Mouse (Mus musculus) right cerebral cortex, adult 18-20 months (tissue): Measurements from ENCODE around the gene Bicdl1.

ENCODE experiments used
- DNase-seq: peaks from one replicate; pipeline ENCODE4 v3.0.0; 2022; ENCODE audit warnings: mixed read lengths

The Bicdl1 gene

GRCm38 (mm10) chr5:115622686-115623085 lies 108.7 kb downstream of the Bicdl1 start:
- DNase-seq, result no peak

GRCm38 (mm10) chr5:115619690-115620089 lies 111.7 kb downstream of the Bicdl1 start:
- DNase-seq, result no peak

- no peak for DNase-seq
These were observed 116.5 kb downstream of the Bicdl1 start for GRCm38 (mm10) chr5:115614948-115615347.

- peak; percentile 46 for DNase-seq
These were observed 118.1 kb downstream of the Bicdl1 start for GRCm38 (mm10) chr5:115613332-115613731.

GRCm38 (mm10) chr5:115611566-115611965 lies 119.9 kb downstream of the Bicdl1 start:
- DNase-seq, result no peak

GRCm38 (mm10) chr5:115603561-115603960 lies 127.9 kb downstream of the Bicdl1 start:
- DNase-seq, result no peak
